Mouse (Mus musculus) C2C12 (cell line): ENCODE measurements around the gene Cx3cl1.

Experiments used
- CEBPB ChIP-seq: IDR thresholded peaks from one replicate; pipeline ENCODE4 v1.6.1; 2011; ENCODE audit warnings: low read depth, mild to moderate bottlenecking, control low read depth, moderate library complexity
- CTCF ChIP-seq: IDR thresholded peaks from one replicate; pipeline ENCODE4 v1.5.1; 2011; ENCODE audit not compliant: control insufficient read depth, insufficient read depth, insufficient read length
- MAX ChIP-seq: IDR thresholded peaks from one replicate; pipeline ENCODE4 v1.6.1; 2011; ENCODE audit warnings: mild to moderate bottlenecking, control low read depth
- USF1 ChIP-seq: IDR thresholded peaks from one replicate; pipeline ENCODE4 v1.6.1; 2011; ENCODE audit warnings: low read depth, mild to moderate bottlenecking, control low read depth, moderate library complexity

DNA sequence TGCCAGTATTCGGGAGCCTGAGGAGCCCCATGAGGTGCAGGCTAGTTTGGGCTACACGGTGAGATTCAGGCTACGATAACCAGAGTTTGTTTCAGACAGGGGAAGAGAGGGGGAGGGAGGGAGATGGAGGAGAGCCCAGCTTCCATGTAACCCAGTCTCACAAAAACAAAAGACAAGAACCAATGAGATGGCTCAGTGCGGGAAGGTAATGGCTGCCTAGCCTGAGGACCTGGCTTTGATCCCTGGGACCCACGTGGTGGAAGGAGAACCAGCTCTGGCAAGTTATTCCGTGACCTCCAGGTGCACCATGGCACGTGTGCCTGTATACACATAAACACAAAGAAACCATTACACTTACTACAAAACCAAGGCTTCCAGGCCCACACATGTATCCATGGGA is 48.7 kb downstream of the Cx3cl1 start:
- TF ChIP-seq CTCF, result no peak
- no peak for TF ChIP-seq CEBPB
- TF ChIP-seq USF1, result no peak
- TF ChIP-seq MAX, result no peak
